Mouse (Mus musculus): ENCODE data around the gene Rbfox3. TPM values are rescaled to one million over a fixed set of nuclear protein-coding genes. Genes with fewer than 3 reads are reported as not detected.

The Rbfox3 gene
- total and polyA plus RNA-seq, 3 experiments: not detected

DNA sequence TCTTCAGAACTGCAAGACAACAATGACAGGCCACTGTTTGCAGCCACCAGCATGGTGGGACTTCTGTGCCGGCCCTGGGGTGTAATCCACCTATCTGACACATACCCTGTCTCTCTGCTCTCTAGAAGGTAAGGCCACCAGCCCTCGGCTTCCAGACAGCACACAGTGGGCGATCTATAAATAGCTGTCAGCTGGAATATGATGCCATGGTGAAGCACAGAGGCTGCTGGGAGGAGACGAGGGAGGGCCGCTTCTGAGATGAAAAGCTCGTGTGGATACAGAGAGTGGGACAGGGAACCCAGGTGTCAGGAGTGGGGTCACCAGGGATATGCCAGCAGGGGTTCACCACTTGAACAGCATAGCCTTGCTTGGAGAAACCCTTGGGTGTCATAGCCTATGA, 120.0 kb downstream of the Rbfox3 start:
- Histone ChIP-seq H3K4me2 (ENCODE audit: insufficient read depth, low read depth, poor library complexity, severe bottlenecking) (no peak overlapping the region), H3K9ac (ENCODE audit: insufficient read depth, low read depth) (no peak overlapping the region), H3K9me3 (replicated peaks; ENCODE audit: low read length) (no peaks in the 10 kb centered on the region), H3K36me3 (replicated peaks in 1 of 2; ENCODE audit: control insufficient read depth in 1 of 2, insufficient read depth in 1 of 2, low read length in 1 of 2) (no peaks in the 10 kb centered on the region), H3K79me2 (replicated peaks; ENCODE audit: control insufficient read depth, extremely low read depth, insufficient read depth, poor library complexity, severe bottlenecking) (no peaks in the 10 kb centered on the region), H3K4me3 (replicated peaks in 1 of 3; ENCODE audit: low read depth in 2 of 3, low read length in 2 of 3, poor library complexity in 1 of 3) (no peak overlapping the region), H3K4me1 (ENCODE audit: control insufficient read depth in 1 of 2, insufficient read depth in 2 of 2) (peaks cover 7 to 18% of the 10 kb centered on the region in 2 experiments), H3K27me3 (replicated peaks) (peaks cover 95% of the 10 kb centered on the region), H3K27ac (ENCODE audit: insufficient read depth, low read depth) (no peak overlapping the region)
- dilution Hi-C loops (cut with MboI; ENCODE audit: extremely low pct_ligation_motif_present, extremely low pct_unique_long_range_greater_than_20kb, low sequenced_read_pairs) (no loop called here), in situ Hi-C loops (cut with MboI; ENCODE audit: low pct_ligation_motif_present, low pct_unique_long_range_greater_than_20kb, low sequenced_read_pairs) (no loop called here)
- DNase-seq (ENCODE audit: extremely low read depth): no peak
- no peak for TF ChIP-seq IRF4 (IDR thresholded peaks at IDR 0.05; ENCODE audit: low read depth, low read length)
- no peak for TF ChIP-seq MXI1 (IDR thresholded peaks at IDR 0.05; ENCODE audit: low read depth, low read length)
- TF ChIP-seq UBTF (IDR thresholded peaks at IDR 0.05; ENCODE audit: low read depth, low read length): no peak
- TF ChIP-seq MAFK (IDR thresholded peaks at IDR 0.05; ENCODE audit: insufficient replicate concordance, low read length): no peak
- no peak for TF ChIP-seq ZMIZ1 (IDR thresholded peaks at IDR 0.05; ENCODE audit: low read depth, low read length)
- TF ChIP-seq SMC3 (IDR thresholded peaks at IDR 0.05; ENCODE audit: low read depth, low read length): no peak
- TF ChIP-seq MEF2A (IDR thresholded peaks at IDR 0.05; ENCODE audit: borderline replicate concordance, low read depth, low read length): no peak
- TF ChIP-seq NELFE (IDR thresholded peaks at IDR 0.05; ENCODE audit: low read depth, low read length): no peak
- TF ChIP-seq RAD21 (IDR thresholded peaks at IDR 0.05; ENCODE audit: low read depth, low read length): no peak
- no peak for TF ChIP-seq CHD2 (IDR thresholded peaks at IDR 0.05; ENCODE audit: low read length)
- TF ChIP-seq JUND (conservative IDR thresholded peaks at IDR 0.05; ENCODE audit: low read depth, low read length): no peak
- TF ChIP-seq MAZ (IDR thresholded peaks at IDR 0.05; ENCODE audit: low read depth, low read length): no peak

DNA sequence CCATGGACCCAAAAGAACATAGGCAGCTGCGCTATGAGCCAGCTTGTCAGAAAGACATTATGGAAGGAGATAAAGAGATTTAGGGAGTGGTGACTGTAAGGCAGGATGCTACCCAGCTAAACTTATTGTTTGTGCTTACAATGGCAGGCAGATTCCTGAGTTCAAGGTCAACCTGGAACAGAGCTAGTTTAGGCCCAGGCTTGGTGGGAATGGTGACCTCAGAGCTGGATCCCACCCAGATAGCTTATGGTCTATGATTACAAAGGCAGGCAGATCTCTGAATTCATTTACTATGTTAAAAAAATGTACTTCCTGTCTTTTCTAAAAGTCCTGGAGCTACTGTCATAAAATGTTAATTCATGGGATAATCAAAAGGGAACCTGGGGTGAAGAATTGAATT, 123.3 kb downstream of the Rbfox3 start:
- no peaks in the 10 kb centered on the region for H3K79me2 ChIP-seq (replicated peaks; ENCODE audit: control insufficient read depth, extremely low read depth, insufficient read depth, poor library complexity, severe bottlenecking)
- TF ChIP-seq MAX (IDR thresholded peaks at IDR 0.05; ENCODE audit: low read length) (no peak), CHD2 (IDR thresholded peaks at IDR 0.05; ENCODE audit: low read length) (no peak), UBTF (IDR thresholded peaks at IDR 0.05; ENCODE audit: low read depth, low read length) (no peak), GABPA (IDR thresholded peaks at IDR 0.05; ENCODE audit: insufficient replicate concordance, low read depth, low read length) (no peak), IRF4 (IDR thresholded peaks at IDR 0.05; ENCODE audit: low read depth, low read length) (no peak), MAFK (IDR thresholded peaks at IDR 0.05; ENCODE audit: insufficient replicate concordance, low read length) (no peak), POLR2AphosphoS2 (IDR thresholded peaks at IDR 0.05; ENCODE audit: low read depth, low read length) (no peak), RAD21 (IDR thresholded peaks at IDR 0.05; ENCODE audit: low read depth, low read length) (no peak), ELF1 (IDR thresholded peaks at IDR 0.05; ENCODE audit: low read depth, low read length) (no peak), ZMIZ1 (IDR thresholded peaks at IDR 0.05; ENCODE audit: low read depth, low read length) (no peak), E2F4 (IDR thresholded peaks at IDR 0.05; ENCODE audit: insufficient replicate concordance, low read depth, low read length) (no peak), MYC (IDR thresholded peaks at IDR 0.05; ENCODE audit: low read depth, low read length) (no peak), ZKSCAN1 (IDR thresholded peaks at IDR 0.05; ENCODE audit: borderline replicate concordance, low read depth, low read length) (no peak), HCFC1 (IDR thresholded peaks at IDR 0.05; ENCODE audit: low read depth, low read length) (no peak), MXI1 (IDR thresholded peaks at IDR 0.05; ENCODE audit: low read depth, low read length) (no peak), MEF2A (IDR thresholded peaks at IDR 0.05; ENCODE audit: borderline replicate concordance, low read depth, low read length) (no peak), USF2 (conservative IDR thresholded peaks at IDR 0.05; ENCODE audit: low read depth, low read length) (no peak), BHLHE40 (IDR thresholded peaks at IDR 0.05; ENCODE audit: low read depth, low read length) (no peak)
- H3K27me3 ChIP-seq (replicated peaks): peaks cover 84% of the 10 kb centered on the region
- peaks cover 0 to 7% of the 10 kb centered on the region in 2 experiments; a peak in 1 of 4 replicates for H3K4me1 ChIP-seq (ENCODE audit: control insufficient read depth in 1 of 2, insufficient read depth in 2 of 2)
- dilution Hi-C loops (cut with MboI; ENCODE audit: extremely low pct_ligation_motif_present, extremely low pct_unique_long_range_greater_than_20kb, low sequenced_read_pairs): no loop called here
- no peak overlapping the region for H3K4me2 ChIP-seq (ENCODE audit: insufficient read depth, low read depth, poor library complexity, severe bottlenecking)
- no peak overlapping the region for H3K4me3 ChIP-seq (replicated peaks in 1 of 3; ENCODE audit: low read depth in 2 of 3, low read length in 2 of 3, poor library complexity in 1 of 3)
- no peaks in the 10 kb centered on the region for H3K9me3 ChIP-seq (replicated peaks; ENCODE audit: low read length)
- no peak overlapping the region for H3K27ac ChIP-seq (ENCODE audit: insufficient read depth, low read depth)
- H3K9ac ChIP-seq (ENCODE audit: insufficient read depth, low read depth): no peak overlapping the region
- DNase-seq (ENCODE audit: extremely low read depth): no peak
- in situ Hi-C loops (cut with MboI; ENCODE audit: low pct_ligation_motif_present, low pct_unique_long_range_greater_than_20kb, low sequenced_read_pairs): no loop called here
- no peaks in the 10 kb centered on the region for H3K36me3 ChIP-seq (replicated peaks in 1 of 2; ENCODE audit: control insufficient read depth in 1 of 2, insufficient read depth in 1 of 2, low read length in 1 of 2)

Data from CH12.LX (cell line).